Mouse (Mus musculus): ENCODE results near the gene 4930513O06Rik.

4930513O06Rik gene

DNA sequence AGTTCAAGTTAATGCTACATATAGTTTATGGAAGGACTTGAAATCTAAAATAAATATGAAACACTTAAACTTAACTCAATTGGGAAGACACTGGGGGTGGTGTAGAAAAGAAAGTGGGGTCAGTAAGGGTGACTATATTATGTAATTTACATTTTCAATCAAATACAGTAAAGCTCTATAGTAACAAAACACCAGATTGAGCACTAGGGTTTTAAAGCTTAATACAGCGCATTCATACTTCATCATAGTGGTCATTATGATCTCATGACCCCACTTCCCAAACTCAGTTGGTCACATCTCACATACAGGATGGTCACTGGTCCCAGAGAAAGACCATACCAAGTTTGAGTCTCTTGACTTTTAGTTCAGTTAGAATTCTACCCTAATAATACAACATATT lies at the start of gene 4930513O06Rik:
TSS of gene 4930513O06Rik (plus strand) at position 301 of the 400 bp plus-strand sequence.
- no peak for DNase-seq

DNA sequence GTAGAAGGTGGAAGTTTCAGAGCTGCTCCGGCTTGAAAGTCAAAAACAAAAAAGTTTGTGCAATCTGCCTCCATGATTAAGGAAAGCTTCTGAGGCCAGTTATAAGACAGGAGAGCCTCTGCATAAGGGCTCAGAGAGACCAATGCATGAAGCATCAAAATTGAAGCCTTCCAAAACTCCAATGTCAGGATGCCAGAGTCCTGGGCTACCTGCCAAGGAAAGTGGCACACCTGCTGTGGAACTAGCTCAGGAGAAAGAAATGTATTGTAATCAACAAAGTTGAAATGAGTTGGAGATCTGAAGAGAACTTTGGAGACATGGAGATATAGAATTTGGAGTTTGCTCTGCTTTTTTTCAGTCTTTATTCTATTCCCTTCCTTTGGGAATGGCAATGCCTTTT lies 48.4 kb upstream of the 4930513O06Rik start:
- no peak for DNase-seq

DNA sequence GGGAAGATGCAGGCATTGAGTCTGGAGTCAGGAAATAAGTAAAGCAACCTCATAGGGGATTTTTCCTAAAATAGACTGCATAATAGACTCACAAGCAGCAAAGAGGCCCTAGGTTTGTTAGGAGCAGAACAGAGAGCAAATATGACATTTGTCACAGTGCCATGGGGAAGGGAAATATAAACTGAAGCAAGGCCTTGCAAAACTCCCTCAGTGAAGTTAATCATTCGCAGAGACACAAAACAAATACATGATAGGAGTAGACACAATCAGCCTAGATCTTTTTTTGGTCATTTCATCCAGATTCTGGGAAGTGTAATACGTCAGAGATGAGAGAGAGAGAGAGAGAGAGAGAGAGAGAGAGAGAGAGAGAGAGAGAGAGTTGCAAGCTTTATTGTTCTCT lies 46.7 kb upstream of the 4930513O06Rik start:
- DNase-seq = no peak

DNA sequence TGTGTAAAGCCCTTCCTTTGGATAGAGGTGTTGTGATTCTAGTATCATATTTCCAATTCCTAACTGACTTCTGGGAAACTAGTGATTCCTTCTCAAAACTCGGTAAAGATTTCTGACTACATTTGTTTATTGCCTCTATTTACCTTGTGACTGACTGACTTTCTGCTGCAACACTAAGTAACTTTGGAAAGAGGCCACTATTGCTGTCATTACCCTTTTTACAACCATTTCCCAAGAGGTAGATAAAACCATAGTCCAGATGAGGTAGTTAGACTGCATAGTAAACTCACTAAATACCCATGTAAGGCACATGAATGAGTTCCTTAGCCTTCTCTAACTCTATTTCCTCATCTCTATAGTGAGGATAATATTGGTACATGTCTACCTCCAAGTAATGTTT lies 44.9 kb upstream of the 4930513O06Rik start:
- DNase-seq = no peak

DNA sequence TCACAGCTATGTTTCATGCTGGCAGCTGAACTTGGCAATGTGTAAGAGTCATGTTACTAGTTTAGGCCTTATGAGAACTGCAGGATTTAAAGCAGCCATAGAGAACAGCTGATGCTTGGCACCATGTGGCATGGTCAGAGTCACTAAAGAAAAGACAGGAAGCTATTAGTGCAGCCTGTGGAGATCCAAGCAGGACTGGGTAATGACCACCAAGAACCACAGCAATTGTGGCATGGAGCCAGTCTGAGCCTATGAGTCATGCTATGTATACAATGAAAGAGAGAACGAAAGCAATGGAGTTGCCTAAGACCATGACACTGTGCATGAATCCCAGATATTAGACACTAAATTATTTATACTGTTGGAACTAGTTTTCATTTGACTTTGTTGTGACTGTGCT lies 34.1 kb upstream of the 4930513O06Rik start:
- no peak for DNase-seq

DNA sequence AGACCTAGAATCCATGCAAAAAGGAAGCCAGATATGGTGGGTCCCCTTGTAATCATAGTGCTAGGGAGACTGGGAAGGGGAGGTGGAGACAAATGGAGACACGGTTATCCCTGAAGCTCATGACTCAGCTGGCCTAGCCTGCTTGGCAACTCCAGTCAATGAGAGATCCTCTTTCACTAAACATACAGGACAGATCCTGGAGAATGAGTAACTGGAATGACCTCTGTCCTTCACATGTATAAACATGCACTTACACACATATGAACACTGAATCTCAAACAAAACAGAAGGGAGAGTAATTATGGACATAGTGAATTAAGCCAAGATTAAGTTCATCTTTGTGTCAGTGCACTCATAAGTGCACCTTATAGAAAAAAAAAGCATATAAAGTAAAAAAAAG lies 32.9 kb upstream of the 4930513O06Rik start:
- DNase-seq = no peak

DNA sequence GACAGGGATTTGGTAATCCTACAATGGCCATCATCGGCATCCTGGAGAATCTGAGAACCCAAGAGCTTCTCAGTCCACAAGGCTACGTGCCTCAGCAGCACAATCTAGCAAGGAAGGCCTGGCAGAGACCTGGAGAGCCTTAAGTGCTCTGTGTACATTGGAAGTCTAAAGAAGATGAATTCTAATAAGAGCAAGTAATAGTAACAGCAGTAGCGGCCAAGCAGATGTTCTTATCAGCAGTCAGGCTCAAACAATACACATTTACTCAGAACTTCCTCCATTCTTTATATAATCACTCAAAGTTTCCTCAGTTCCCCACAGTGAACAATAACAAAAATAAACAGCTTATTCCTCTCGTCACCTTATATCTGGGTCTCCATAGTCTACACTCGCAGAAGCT lies 22.0 kb upstream of the 4930513O06Rik start:
- no peak for DNase-seq

DNA sequence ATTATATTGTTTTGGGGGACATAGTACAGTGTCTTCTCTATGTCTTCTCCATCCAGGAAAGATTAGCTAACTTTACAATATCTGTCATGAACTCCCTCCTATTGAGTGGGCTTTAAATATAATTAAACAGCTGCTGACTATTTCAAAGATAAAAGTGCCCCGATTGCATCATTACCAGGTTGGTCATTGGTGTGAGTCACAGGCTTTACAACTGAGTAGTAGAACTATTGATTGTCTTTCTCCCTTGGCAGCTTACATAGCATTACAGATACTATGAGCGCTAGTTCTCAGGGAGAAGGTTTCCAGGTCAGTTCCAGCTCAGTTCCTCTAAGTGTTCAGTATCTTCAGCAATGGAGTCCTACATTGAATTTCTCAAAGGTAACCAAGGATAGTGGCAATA lies 7.5 kb upstream of the 4930513O06Rik start:
- DNase-seq = no peak

DNA sequence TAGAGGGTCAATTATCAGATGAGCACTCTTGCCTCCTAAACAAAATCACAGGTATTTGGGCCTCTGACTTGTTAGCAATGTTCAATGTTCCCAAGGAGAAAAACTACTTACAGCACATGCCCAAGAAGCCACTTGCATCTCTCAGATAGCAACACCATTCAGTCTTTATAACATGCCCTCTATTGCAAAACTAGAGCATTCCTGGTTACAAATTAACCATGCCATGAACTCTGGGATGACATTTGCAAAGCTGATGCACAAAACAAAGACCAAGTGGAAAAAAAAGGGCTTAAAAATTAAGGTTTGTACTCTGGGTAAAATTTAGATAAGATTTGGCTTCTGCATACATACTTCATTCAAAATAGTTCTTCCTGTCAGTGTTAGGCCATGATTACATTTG lies 966 bp upstream of the 4930513O06Rik start, which contains the start of gene Serpina7:
TSS of gene Serpina7 (minus strand) at position 160 of the 400 bp plus-strand sequence.
- no peak for DNase-seq

DNA sequence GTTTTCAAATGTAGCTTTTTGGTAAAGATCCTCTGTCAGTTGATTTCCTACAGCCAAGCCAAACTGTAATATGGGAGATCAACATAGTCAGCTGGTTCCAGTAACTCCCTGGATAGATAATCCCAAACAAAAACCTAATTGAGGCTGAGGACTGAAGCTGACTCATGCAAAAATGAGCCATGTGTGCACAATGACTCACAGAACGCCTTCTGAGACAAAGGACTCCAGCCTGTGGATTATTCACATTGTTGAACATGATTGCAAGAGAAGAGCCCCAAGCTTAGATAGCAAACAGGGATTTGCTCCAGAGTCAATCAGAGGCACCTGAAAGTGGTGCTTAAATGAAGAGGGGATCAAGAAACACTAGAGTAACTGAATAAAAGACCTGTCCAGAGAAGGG lies 11.2 kb downstream of the 4930513O06Rik start:
- DNase-seq = no peak

DNA sequence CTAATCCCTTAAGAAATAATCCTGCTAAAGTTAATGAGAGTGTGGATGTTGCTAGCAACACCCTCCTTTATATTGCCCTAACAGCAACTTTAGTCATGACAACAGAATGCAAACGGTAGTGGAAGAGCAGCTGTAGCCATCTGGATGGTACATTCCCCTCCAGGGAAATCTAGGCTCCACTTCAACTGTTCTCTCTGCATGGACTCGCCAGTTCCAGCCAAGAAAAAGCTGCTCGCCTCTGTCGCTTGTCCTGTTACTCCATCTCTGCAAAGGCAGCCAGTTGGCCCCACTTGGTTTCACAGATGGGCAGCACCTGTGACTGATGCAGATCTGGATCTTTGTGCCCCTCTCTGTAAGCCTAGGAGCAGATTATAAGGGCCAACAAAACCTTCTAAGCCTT lies 48.0 kb downstream of the 4930513O06Rik start:
- peak; percentile 92 for DNase-seq

Measured in heart, adult 11 months (tissue).